Mouse (Mus musculus): ENCODE data around the gene Iscu. TPM values are rescaled to one million over a fixed set of nuclear protein-coding genes. Genes with fewer than 3 reads are reported as not detected.
"Not testable (repeated sequence)": the region's sequence is repeated elsewhere in the genome, so short reads cannot be mapped to it uniquely, and the experiment has no call there.

The Iscu gene
- polyA plus RNA-seq, 1 experiment from 2014 or later = 112 TPM

DNA sequence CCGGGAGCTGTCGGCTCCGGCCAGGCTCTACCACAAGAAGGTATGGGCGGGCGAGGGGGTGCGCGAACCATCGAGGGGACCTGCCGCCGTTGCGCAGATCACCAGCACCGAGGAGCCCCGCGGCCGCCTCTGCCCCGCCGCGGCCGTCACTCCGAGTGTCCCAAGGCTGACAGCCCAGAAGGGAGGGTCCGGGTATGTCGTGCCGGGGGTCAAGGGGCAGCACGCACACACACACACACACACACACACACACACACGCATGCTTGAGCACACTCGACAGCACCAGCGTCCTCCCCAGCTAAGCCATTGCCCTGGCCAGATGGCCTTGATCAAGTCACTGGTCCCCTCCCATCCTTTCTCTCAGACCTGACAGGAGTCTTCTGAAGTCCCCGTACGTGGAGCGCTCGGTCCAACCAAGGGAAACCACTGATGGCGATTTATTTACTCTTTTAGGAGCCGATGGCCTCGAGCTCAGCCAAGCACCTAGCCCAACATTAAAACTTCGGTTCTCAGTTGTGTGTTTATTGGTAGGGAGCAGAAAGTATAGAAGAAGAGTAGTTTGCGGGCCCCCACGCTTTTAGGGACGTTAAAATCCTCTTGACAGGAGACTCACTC, 464 bp downstream of the Iscu start:
- peak overlapping the region; percentile 80 for H3K9ac ChIP-seq (ENCODE audit: low read length)
- H3K36me3 ChIP-seq (ENCODE audit: control insufficient read depth, insufficient read depth, low read length) = 0 out of 2 replicates have a peak, but pooled peaks cover 11% of the 10 kb centered on the region
- H3K27me3 ChIP-seq (ENCODE audit: control insufficient read depth, insufficient read depth, low read length) = no peaks in the 10 kb centered on the region
- peak overlapping the region; percentile 81 for H3K4me2 ChIP-seq (ENCODE audit: low read depth, low read length)
- H3K4me1 ChIP-seq (ENCODE audit: control insufficient read depth, insufficient read depth, low read length) = peaks cover 17% of the 10 kb centered on the region
- under 1% methylated on average over 38 of the region's 38 CpGs for WGBS
- H3K9me3 ChIP-seq (replicated peaks; ENCODE audit: control insufficient read depth, low read length) = no peaks in the 10 kb centered on the region
- H3K27ac ChIP-seq (ENCODE audit: low read length) = peak overlapping the region; percentile 46; the same call in 1 of the 2 replicates
- H3K4me3 ChIP-seq (replicated peaks; ENCODE audit: low read length) = peak overlapping the region; percentile 97
- ATAC-seq (ENCODE audit: insufficient read depth, low FRiP score) = peak; percentile 34

DNA sequence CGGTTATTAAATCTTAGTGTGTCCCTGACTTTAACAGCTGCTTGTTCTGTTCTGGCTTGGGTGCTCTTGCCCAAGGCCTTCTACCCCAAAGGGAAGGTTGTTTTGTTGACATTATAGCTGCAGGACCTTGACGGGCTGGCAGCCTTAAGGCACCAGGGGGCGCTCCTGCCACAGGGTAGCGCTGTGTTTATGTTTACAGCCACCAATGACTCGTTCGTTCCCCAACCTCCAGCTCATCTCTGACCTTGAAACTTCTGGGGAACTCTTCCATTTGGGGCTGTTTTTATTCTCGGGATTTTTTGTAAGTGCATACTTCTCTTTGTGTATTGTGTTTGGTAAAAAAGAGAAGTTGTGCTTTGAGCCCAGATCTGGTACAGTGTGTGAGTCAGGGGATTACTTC, 1.1 kb downstream of the Iscu start:
- peak overlapping the region; percentile 80 for H3K9ac ChIP-seq (ENCODE audit: low read length)
- ATAC-seq (ENCODE audit: insufficient read depth, low FRiP score) = no peak
- no peaks in the 10 kb centered on the region for H3K27me3 ChIP-seq (ENCODE audit: control insufficient read depth, insufficient read depth, low read length)
- peaks cover 17% of the 10 kb centered on the region for H3K4me1 ChIP-seq (ENCODE audit: control insufficient read depth, insufficient read depth, low read length)
- no peaks in the 10 kb centered on the region for H3K9me3 ChIP-seq (replicated peaks; ENCODE audit: control insufficient read depth, low read length)
- no peak overlapping the region for H3K27ac ChIP-seq (ENCODE audit: low read length)
- 0% methylated on average over 7 of the region's 7 CpGs for WGBS
- H3K36me3 ChIP-seq (ENCODE audit: control insufficient read depth, insufficient read depth, low read length) = 0 out of 2 replicates have a peak, but pooled peaks cover 11% of the 10 kb centered on the region
- H3K4me3 ChIP-seq (replicated peaks; ENCODE audit: low read length) = peak overlapping the region; percentile 97
- peak overlapping the region; percentile 81 for H3K4me2 ChIP-seq (ENCODE audit: low read depth, low read length)

DNA sequence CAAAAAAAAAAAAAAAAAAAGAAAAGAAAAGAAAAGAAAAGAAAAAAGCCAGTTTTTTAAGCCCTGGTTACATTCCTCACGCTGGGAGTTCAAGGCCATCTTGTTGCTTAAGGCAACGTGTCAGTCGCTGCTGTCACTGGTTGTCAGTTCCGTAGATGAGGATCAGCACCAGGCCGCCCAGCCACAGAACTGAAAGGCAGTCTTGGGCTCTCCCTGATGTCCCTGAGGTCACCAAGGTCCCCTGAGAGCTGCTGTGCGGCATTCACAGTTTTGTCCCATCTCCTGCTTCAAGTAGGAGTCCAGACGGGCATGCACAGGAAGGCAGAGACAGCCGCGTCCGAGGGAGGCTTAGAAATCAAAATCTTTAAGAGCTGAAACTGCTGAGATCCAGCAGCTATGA, 3.0 kb downstream of the Iscu start:
- Histone ChIP-seq H3K4me2 (ENCODE audit: low read depth, low read length) (no peak overlapping the region), H3K9ac (ENCODE audit: low read length) (no peak overlapping the region), H3K4me1 (ENCODE audit: control insufficient read depth, insufficient read depth, low read length) (peaks cover 10% of the 10 kb centered on the region), H3K27me3 (ENCODE audit: control insufficient read depth, insufficient read depth, low read length) (no peaks in the 10 kb centered on the region), H3K27ac (ENCODE audit: low read length) (no peak overlapping the region), H3K4me3 (replicated peaks; ENCODE audit: low read length) (no peak overlapping the region), H3K9me3 (replicated peaks; ENCODE audit: control insufficient read depth, low read length) (no peaks in the 10 kb centered on the region), H3K36me3 (ENCODE audit: control insufficient read depth, insufficient read depth, low read length) (0 out of 2 replicates have a peak, but pooled peaks cover 11% of the 10 kb centered on the region)
- WGBS = 90% methylated on average over 10 of the region's 10 CpGs
- no peak for ATAC-seq (ENCODE audit: insufficient read depth, low FRiP score)

DNA sequence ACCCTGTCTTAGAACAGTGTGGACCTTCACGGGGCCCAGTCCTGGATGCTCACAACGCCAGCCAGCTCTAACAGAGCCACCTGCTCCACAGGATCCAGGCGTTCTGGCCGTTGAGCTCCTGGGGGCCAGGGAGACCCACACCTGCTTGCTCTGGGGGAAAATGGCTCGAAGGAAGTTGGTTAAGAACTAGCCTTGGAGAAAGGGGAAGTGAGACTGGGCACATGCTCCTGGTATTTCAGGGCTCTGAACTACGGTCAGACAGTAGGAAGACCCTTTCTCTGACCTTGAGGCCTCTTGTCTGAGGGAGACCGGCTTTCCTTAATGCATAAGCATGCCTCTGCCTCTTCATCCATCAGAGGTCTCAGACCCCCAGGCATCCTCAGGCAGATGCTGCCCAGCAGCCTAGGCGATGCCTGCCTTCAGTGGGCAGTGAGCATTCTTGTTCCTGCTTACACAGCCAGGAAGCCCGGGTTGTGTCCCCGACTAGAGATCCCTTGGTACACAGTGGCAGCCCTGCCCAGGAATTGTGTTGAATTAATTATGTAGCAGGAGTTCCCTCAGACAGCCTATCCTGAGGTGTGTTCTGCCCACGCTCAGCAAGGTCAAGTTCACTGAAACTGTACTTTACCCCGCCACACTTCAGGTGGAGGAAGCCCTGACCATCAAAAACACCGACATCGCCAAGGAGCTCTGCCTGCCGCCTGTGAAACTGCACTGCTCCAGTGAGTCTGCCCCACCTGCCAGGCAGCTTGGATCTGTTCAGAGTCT, 3.8 kb downstream of the Iscu start:
- Histone ChIP-seq H3K9ac (ENCODE audit: low read length) (no peak overlapping the region), H3K9me3 (replicated peaks; ENCODE audit: control insufficient read depth, low read length) (no peaks in the 10 kb centered on the region), H3K4me1 (ENCODE audit: control insufficient read depth, insufficient read depth, low read length) (peaks cover 9% of the 10 kb centered on the region), H3K27ac (ENCODE audit: low read length) (no peak overlapping the region), H3K36me3 (ENCODE audit: control insufficient read depth, insufficient read depth, low read length) (0 out of 2 replicates have a peak, but pooled peaks cover 11% of the 10 kb centered on the region), H3K27me3 (ENCODE audit: control insufficient read depth, insufficient read depth, low read length) (no peaks in the 10 kb centered on the region), H3K4me2 (ENCODE audit: low read depth, low read length) (no peak overlapping the region), H3K4me3 (replicated peaks; ENCODE audit: low read length) (no peak overlapping the region)
- ATAC-seq (ENCODE audit: insufficient read depth, low FRiP score) = no peak
- 90% methylated on average over 15 of the region's 15 CpGs for WGBS

DNA sequence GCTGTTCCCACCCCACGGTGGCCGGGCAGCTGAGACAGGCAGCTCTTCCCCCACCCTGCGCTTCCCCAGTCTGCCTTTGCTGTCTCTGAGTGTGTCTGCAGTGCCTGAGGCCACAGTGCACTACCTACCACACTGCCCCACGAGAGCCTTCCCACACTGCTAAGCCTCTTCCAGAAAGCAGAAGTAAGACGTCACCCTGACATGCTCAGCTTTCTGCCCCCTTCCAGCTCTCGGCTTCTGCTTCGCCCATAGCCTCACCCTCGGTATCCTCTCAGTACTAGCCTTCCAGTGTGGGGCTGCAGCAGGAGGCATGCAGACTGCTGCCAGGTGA, 4.3 kb downstream of the Iscu start:
- ATAC-seq (ENCODE audit: insufficient read depth, low FRiP score) = no peak
- WGBS = 82% methylated on average over 8 of the region's 8 CpGs

DNA sequence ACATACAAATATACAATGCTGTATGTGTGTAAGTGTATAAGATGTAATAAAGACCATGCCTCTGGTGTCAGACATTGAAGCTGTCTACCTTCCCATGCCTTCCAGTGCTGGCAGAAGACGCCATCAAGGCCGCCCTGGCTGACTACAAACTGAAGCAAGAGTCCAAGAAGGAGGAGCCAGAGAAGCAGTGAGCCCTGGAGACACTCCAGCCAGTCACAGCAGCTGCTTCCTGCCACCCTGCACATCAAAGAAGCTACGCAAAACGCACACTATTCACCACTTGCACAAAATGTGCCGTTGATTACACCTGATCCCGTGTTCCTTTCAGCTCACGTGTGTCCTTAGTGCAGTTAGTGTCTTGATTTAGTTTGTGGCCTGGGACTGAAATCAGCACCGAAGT, 5.2 kb downstream of the Iscu start:
- not testable (repeated sequence) for ATAC-seq (ENCODE audit: insufficient read depth, low FRiP score)

More for the DNA sequence above, 4.3 kb downstream of the Iscu start:
- Histone ChIP-seq H3K4me2 (ENCODE audit: low read depth, low read length) (no peak overlapping the region), H3K36me3 (ENCODE audit: control insufficient read depth, insufficient read depth, low read length) (0 out of 2 replicates have a peak, but pooled peaks cover 11% of the 10 kb centered on the region), H3K9ac (ENCODE audit: low read length) (no peak overlapping the region), H3K9me3 (replicated peaks; ENCODE audit: control insufficient read depth, low read length) (no peaks in the 10 kb centered on the region), H3K4me1 (ENCODE audit: control insufficient read depth, insufficient read depth, low read length) (peaks cover 9% of the 10 kb centered on the region), H3K4me3 (replicated peaks; ENCODE audit: low read length) (no peak overlapping the region), H3K27me3 (ENCODE audit: control insufficient read depth, insufficient read depth, low read length) (no peaks in the 10 kb centered on the region), H3K27ac (ENCODE audit: low read length) (no peak overlapping the region)

DNA sequence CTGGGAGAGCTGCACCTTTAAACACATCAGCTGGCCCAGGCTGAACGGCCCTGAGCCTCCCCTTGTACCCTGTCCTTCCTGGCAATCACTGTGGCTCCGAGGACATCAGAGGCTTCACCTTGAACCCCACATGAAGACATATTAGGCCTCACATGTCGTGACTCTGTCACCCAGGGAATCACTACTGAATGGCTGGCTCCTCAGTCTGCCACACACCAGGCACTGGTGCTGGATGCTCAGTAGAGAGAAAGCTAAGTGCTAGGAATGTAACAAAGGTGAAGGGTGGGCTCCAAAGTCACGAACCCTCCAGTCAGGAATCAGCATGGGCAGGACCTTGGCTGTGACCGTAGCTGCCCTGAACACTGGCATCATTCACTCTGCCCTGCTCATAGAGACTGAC, 7.0 kb downstream of the Iscu start:
- whole genome bisulfite sequencing = 75% methylated on average over 5 of the region's 5 CpGs
- H3K36me3 ChIP-seq (ENCODE audit: control insufficient read depth, insufficient read depth, low read length) = 0 out of 2 replicates have a peak, but pooled peaks cover 11% of the 10 kb centered on the region
- H3K27ac ChIP-seq (ENCODE audit: low read length) = no peak overlapping the region
- H3K9ac ChIP-seq (ENCODE audit: low read length) = no peak overlapping the region
- peaks cover 14% of the 10 kb centered on the region for H3K4me1 ChIP-seq (ENCODE audit: control insufficient read depth, insufficient read depth, low read length)
- peaks cover 3% of the 10 kb centered on the region; the same call in 1 of the 2 replicates for H3K27me3 ChIP-seq (ENCODE audit: control insufficient read depth, insufficient read depth, low read length)
- ATAC-seq (ENCODE audit: insufficient read depth, low FRiP score) = no peak
- H3K4me2 ChIP-seq (ENCODE audit: low read depth, low read length) = no peak overlapping the region
- no peaks in the 10 kb centered on the region for H3K9me3 ChIP-seq (replicated peaks; ENCODE audit: control insufficient read depth, low read length)
- H3K4me3 ChIP-seq (replicated peaks; ENCODE audit: low read length) = no peak overlapping the region

More for the DNA sequence above, 5.2 kb downstream of the Iscu start:
- H3K4me2 ChIP-seq (ENCODE audit: low read depth, low read length); H3K27ac ChIP-seq (ENCODE audit: low read length); H3K4me3 ChIP-seq (replicated peaks; ENCODE audit: low read length); H3K9me3 ChIP-seq (replicated peaks; ENCODE audit: control insufficient read depth, low read length); H3K27me3 ChIP-seq (ENCODE audit: control insufficient read depth, insufficient read depth, low read length); H3K9ac ChIP-seq (ENCODE audit: low read length): not testable (repeated sequence)
- Histone ChIP-seq H3K4me1 (ENCODE audit: control insufficient read depth, insufficient read depth, low read length) (peaks cover 12% of the 10 kb centered on the region), H3K36me3 (ENCODE audit: control insufficient read depth, insufficient read depth, low read length) (0 out of 2 replicates have a peak, but pooled peaks cover 11% of the 10 kb centered on the region)
- 90% methylated on average over 8 of the region's 8 CpGs for WGBS

DNA sequence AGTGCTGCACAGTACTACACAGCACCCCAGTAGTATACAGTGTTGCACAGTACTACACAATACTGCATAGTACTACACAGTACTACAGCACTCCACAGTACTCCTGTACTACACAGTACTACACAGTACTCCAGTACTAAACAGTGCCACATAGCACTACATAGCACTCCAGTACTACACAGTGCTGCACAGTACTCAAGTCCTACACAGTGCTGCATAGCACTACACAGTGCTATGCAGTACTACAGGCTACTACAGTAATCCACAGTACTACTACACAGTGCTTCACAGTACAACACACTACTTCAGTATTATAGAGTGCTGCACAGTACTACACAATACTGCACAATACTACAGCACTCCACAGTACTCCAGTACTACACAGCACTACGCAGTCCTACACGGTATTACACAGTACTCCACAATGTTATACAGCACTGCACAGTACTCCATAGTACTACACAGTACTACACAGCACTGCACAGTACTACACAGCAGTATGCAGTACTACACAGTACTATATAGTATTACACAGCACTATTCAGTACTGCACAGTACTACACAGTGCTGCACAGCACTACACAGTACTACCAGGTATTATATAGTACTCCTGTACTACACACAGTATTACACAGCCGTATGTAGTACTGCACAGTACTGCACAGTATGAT, 7.7 kb downstream of the Iscu start:
- H3K9ac ChIP-seq (ENCODE audit: low read length) = no peak overlapping the region
- H3K27ac ChIP-seq (ENCODE audit: low read length) = no peak overlapping the region
- no peaks in the 10 kb centered on the region for H3K9me3 ChIP-seq (replicated peaks; ENCODE audit: control insufficient read depth, low read length)
- H3K4me1 ChIP-seq (ENCODE audit: control insufficient read depth, insufficient read depth, low read length) = peaks cover 14% of the 10 kb centered on the region
- H3K4me3 ChIP-seq (replicated peaks; ENCODE audit: low read length) = no peak overlapping the region
- WGBS = 93% methylated on average over 3 of the region's 3 CpGs
- 0 out of 2 replicates have a peak, but pooled peaks cover 6% of the 10 kb centered on the region for H3K36me3 ChIP-seq (ENCODE audit: control insufficient read depth, insufficient read depth, low read length)
- ATAC-seq (ENCODE audit: insufficient read depth, low FRiP score) = no peak
- no peak overlapping the region for H3K4me2 ChIP-seq (ENCODE audit: low read depth, low read length)
- H3K27me3 ChIP-seq (ENCODE audit: control insufficient read depth, insufficient read depth, low read length) = peaks cover 3% of the 10 kb centered on the region; the same call in 1 of the 2 replicates

DNA sequence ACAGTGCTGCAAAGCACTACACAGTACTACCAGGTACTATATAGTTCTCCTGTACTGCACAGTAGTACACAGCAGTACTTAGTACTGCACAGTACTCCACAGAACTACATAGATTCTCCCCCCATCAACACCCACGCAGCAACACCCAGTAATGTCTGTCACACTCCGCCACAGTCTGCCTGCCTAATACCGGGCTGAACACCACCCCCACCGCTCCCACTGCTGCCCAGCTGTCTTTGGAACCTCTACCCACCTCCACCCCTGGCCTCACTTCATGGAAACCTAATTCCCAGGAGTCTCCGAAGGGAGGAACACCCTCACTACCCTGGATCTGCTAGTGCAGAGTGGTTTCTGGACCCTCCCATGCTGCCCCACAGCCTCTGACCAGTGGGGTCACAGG, 8.2 kb downstream of the Iscu start:
- Histone ChIP-seq H3K4me3 (replicated peaks; ENCODE audit: low read length) (no peak overlapping the region), H3K36me3 (ENCODE audit: control insufficient read depth, insufficient read depth, low read length) (0 out of 2 replicates have a peak, but pooled peaks cover 3% of the 10 kb centered on the region), H3K4me2 (ENCODE audit: low read depth, low read length) (no peak overlapping the region), H3K27ac (ENCODE audit: low read length) (no peak overlapping the region; the same call in 1 of the 2 replicates), H3K4me1 (ENCODE audit: control insufficient read depth, insufficient read depth, low read length) (peaks cover 14% of the 10 kb centered on the region), H3K27me3 (ENCODE audit: control insufficient read depth, insufficient read depth, low read length) (peaks cover 3% of the 10 kb centered on the region; the same call in 1 of the 2 replicates), H3K9me3 (replicated peaks; ENCODE audit: control insufficient read depth, low read length) (no peaks in the 10 kb centered on the region), H3K9ac (ENCODE audit: low read length) (no peak overlapping the region)
- WGBS = 85% methylated on average over 5 of the region's 5 CpGs
- ATAC-seq (ENCODE audit: insufficient read depth, low FRiP score) = no peak
